Mouse (Mus musculus) frontal cortex, postnatal 10 days (tissue): ENCODE measurements around the gene Kcnq2.

Experiments
- DNase-seq, 2 experiments: peaks; one replicate each; pipeline ENCODE4 v3.0.0; 2022; ENCODE audit warnings: low spot score in 2 of 2, mixed read lengths in 1 of 2

The Kcnq2 gene

GRCm38 (mm10) chr2:181042376-181042775, 92.7 kb downstream of the Kcnq2 start:
- no peak for DNase-seq

DNA sequence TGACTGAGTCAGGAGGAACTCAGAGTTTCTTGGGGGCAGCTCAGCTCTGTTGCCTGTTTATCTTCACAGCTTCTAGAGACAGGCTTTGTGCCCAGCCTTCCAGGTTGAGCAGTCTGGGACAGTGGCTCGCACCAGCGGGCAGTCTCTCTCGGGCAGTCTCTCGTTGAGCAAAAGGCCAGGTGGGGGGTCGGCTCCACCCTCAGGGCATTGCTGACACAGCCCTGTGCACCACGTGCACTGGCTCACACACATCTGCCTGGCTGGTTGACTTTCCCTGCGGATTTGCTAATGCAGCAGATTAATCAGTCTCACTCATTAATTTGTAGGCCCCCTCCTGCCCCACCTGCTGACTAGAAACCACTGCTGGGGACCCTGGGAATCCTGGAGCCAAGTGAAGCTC, 93.2 kb downstream of the Kcnq2 start:
- DNase-seq, result no peak

- DNase-seq, result no peak
These were observed 95.8 kb downstream of the Kcnq2 start for GRCm38 (mm10) chr2:181039356-181039680.

- peak in 1 of 2 experiments; percentile 34 for DNase-seq
These were observed 96.3 kb downstream of the Kcnq2 start for GRCm38 (mm10) chr2:181038644-181039355.

- DNase-seq, result no peak
These were observed 98.5 kb downstream of the Kcnq2 start for GRCm38 (mm10) chr2:181036561-181036960.

DNA sequence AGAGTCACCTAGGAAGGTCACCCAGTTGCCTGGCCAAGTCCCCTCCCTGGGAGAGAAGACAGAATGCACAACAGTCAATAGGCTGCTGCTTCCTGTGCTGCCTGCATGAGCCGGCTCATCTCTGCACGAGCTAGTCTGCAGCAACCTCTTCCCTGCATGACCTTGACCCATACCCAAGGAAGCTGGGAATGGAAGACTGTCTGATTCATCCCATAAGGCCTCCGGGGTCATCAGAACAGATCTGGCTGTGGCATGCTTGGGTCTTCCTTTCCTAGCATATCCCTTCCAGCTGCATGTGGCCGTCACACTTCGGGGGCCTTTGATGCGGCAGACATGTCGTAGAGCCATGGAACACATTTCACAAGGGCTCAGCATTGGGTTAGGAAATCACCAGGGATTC, 99.9 kb downstream of the Kcnq2 start:
- no peak for DNase-seq

GRCm38 (mm10) chr2:181033310-181033709, 101.8 kb downstream of the Kcnq2 start:
- DNase-seq, result no peak

GRCm38 (mm10) chr2:181032407-181032806, 102.7 kb downstream of the Kcnq2 start:
- DNase-seq, result no peak

GRCm38 (mm10) chr2:181031406-181031934, 103.6 kb downstream of the Kcnq2 start:
- DNase-seq, result no peak
